Mouse (Mus musculus) common myeloid progenitor, adult 5-6 weeks (primary cell): Measurements from ENCODE around the gene Dpyd. TPM values are rescaled to one million over a fixed set of nuclear protein-coding genes. Genes with fewer than 3 reads are reported as not detected.

Experiments used
- ATAC-seq: replicated peaks from 2 replicates; pipeline ENCODE4 v1.8.0; 2016; ENCODE audit warnings: low read depth, mild to moderate bottlenecking, moderate TSS enrichment, inconsistent platforms; ENCODE audit not compliant: poor library complexity, severe bottlenecking
- total RNA-seq: library from RNA; stranded (forward); fragments of 200-1000, 187-1606 nt; gene quantifications from 2 replicates; pipeline ENCODE4 v1.2.3, GENCODE M21; 2017

Gene Dpyd
- not detected in 2 replicates for total RNA-seq

- ATAC-seq = peak; percentile 47; the same call in 1 of the 2 replicates
Measured at GRCm38 (mm10) chr3:118561554-118562310, at the start of gene Dpyd. Dpyd (plus strand) TSS chr3:118562129.

GRCm38 (mm10) chr3:118537676-118538075, 24.3 kb upstream of the Dpyd start:
- no peak for ATAC-seq

GRCm38 (mm10) chr3:118541766-118542165, 20.2 kb upstream of the Dpyd start:
- ATAC-seq = no peak

- no peak for ATAC-seq
Measured at GRCm38 (mm10) chr3:118547551-118548210, 14.2 kb upstream of the Dpyd start.

- no peak for ATAC-seq
Measured at GRCm38 (mm10) chr3:118557605-118558004, 4.3 kb upstream of the Dpyd start.

- ATAC-seq = no peak
Measured at GRCm38 (mm10) chr3:118559936-118560335, 2.0 kb upstream of the Dpyd start.

GRCm38 (mm10) chr3:118562311-118562671, 362 bp downstream of the Dpyd start:
- 0 out of 2 replicates have a peak, but pooled peaks have one; percentile 11 for ATAC-seq

GRCm38 (mm10) chr3:118566779-118567178, 4.8 kb downstream of the Dpyd start:
- no peak for ATAC-seq

- no peak for ATAC-seq
Measured at GRCm38 (mm10) chr3:118570197-118570596, 8.3 kb downstream of the Dpyd start.

GRCm38 (mm10) chr3:118590559-118590958, 28.6 kb downstream of the Dpyd start:
- ATAC-seq = no peak

- no peak for ATAC-seq
Measured at GRCm38 (mm10) chr3:118594864-118595263, 32.9 kb downstream of the Dpyd start.

- no peak for ATAC-seq
Measured at GRCm38 (mm10) chr3:118595693-118596092, 33.8 kb downstream of the Dpyd start.

GRCm38 (mm10) chr3:118601689-118602640, 40.0 kb downstream of the Dpyd start:
- ATAC-seq = no peak

GRCm38 (mm10) chr3:118608708-118609107, 46.8 kb downstream of the Dpyd start:
- ATAC-seq = no peak

GRCm38 (mm10) chr3:118626455-118627375, 64.8 kb downstream of the Dpyd start:
- ATAC-seq = no peak

- no peak for ATAC-seq
Measured at GRCm38 (mm10) chr3:118629737-118630136, 67.8 kb downstream of the Dpyd start.

- no peak for ATAC-seq
Measured at GRCm38 (mm10) chr3:118646024-118646570, 84.2 kb downstream of the Dpyd start.

GRCm38 (mm10) chr3:118663987-118664692, 102.2 kb downstream of the Dpyd start:
- ATAC-seq = no peak
